Mouse (Mus musculus) small intestine, adult 2 months (tissue): Measurements from ENCODE around the gene Dedd2.

Experiments
- CTCF ChIP-seq: fragments of 200-500 bp; IDR thresholded peaks from 2 replicates; pipeline ENCODE4 v1.5.1; 2012; ENCODE audit warnings: low read depth, mild to moderate bottlenecking, control low read depth, inconsistent platforms, low read length, moderate library complexity, mixed read lengths; ENCODE audit not compliant: insufficient replicate concordance, insufficient read length; ENCODE audit errors: extremely low read depth
- POLR2A ChIP-seq: fragments of 200-500 bp; IDR thresholded peaks from 2 replicates; pipeline ENCODE4 v1.6.1; 2012; ENCODE audit warnings: low read depth, mild to moderate bottlenecking, control low read depth, inconsistent platforms, low read length, moderate library complexity

- TF ChIP-seq POLR2A (no peak), CTCF (no peak)
These were observed 39.9 kb downstream of the Dedd2 start for GRCm38 (mm10) chr7:25180512-25180911.
